Mouse (Mus musculus) T-helper 2 cell (primary cell): ENCODE measurements around the gene Slc4a2.
"Not testable (repeated sequence)": the region's sequence is repeated elsewhere in the genome, so short reads cannot be mapped to it uniquely, and the experiment has no call there.

Source experiments
- in situ Hi-C: fragments of 300-600 bp; cut with MboI, MseI; formaldehyde crosslinking; loops from one replicate; pipeline ENCODE4 v1.15.1; 2025; ENCODE audit warnings: high pct_unique_total_duplicates

Slc4a2 gene

DNA sequence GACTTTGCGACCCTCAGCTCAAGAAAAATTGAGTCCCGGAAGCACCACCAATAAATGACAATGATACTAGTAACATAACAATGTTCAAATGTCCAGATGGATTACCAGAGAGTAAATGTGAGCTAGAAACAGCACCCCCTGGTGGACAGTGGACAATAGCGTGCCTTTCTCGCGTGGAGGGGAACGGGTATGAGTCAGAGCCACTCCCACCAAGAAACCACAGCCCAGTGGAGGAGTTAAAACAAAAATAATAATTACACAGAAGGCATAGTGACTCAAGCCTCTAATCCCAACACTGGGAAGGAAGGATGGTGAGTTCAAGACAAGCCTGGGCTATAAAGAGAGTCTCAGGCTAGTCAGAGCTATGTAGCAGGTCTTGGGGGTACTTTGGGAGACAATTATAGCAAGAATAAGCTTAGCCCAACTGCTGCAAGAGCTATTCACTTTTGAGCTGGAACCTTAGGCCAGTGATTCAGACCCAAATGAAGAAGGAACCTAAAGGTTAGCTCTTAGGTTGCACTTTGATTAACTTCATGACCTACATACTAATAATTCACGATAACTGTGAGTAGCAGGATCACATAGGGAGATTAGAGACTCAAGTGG, 30.1 kb upstream of the Slc4a2 start, which contains the start of gene Abcb8:
Gene Abcb8, plus strand, starts transcription at position 272 of the 606 bp plus-strand sequence.
- in situ Hi-C loops: loop anchor here (5.0 kb wide), 1 partner anchor 59 kb away; the partner anchor contains the start of gene Agap3

GRCm38 (mm10) chr5:24394165-24394894, 29.3 kb upstream of the Slc4a2 start:
- in situ Hi-C loops: loop anchor here (5.0 kb wide), 1 partner anchor 58 kb away; the partner anchor contains the start of gene Agap3

DNA sequence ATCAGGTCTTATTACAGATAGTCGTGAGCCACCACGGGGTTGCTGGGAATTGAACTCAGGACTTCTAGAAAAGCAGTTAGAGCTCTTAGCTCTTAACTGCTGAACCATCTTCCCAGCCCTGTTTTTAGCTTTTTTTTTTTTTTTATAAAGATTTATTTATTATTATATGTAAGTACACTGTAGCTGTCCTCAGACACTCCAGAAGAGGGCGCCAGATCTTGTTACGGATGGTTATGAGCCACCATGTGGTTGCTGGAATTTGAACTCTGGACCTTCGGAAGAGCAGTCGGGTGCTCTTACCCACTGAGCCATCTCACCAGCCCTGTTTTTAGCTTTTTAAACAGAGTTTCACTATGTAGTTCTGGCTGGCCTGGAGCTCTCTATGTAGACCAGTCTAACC, 27.4 kb upstream of the Slc4a2 start:
- in situ Hi-C loops: not testable (repeated sequence)

DNA sequence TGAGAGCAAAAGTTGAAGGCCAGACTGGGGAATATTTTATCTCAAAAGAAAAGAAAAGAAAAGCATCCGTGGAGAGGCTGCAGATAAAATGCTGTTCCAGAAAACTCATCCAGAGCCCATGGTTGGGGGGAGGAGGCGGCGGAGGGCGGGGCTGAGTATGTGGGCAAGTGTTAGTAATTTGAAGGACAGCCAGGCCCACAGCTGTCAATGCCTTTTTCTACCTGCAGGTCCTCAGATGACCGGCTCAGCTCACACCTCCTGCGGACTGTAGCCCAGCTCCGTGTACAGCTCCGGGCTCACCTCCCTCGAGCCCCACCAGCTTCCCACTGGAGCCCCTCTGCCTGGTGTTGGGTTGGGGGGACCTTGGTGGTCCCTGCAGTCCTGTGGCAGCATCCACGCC, 24.0 kb upstream of the Slc4a2 start:
- in situ Hi-C loops: no loop called here

GRCm38 (mm10) chr5:24400362-24400761, 23.3 kb upstream of the Slc4a2 start:
- in situ Hi-C loops: no loop called here

GRCm38 (mm10) chr5:24400911-24401605, 22.6 kb upstream of the Slc4a2 start:
- in situ Hi-C loops: no loop called here

DNA sequence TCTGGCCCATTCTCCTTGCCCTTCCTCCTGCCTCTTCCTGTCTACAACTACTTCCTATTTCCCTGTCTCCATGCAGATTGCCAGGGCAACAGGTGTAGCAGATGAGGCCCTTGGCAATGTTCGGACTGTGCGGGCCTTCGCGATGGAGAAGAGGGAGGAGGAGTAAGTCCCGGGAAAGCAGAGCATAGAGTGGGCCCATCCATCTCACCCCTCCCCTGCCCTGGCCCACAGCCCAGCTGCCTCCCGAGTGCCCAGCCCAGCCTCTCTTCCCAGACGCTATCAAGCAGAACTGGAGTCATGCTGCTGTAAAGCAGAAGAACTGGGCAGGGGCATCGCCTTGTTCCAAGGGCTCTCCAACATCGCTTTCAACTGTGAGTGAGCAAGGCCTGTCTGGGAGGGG, 21.7 kb upstream of the Slc4a2 start:
- in situ Hi-C loops: no loop called here

- in situ Hi-C loops: no loop called here
These were observed 18.9 kb upstream of the Slc4a2 start for GRCm38 (mm10) chr5:24404594-24405360.

- in situ Hi-C loops: no loop called here
These were observed 18.2 kb upstream of the Slc4a2 start for GRCm38 (mm10) chr5:24405389-24405876.

DNA sequence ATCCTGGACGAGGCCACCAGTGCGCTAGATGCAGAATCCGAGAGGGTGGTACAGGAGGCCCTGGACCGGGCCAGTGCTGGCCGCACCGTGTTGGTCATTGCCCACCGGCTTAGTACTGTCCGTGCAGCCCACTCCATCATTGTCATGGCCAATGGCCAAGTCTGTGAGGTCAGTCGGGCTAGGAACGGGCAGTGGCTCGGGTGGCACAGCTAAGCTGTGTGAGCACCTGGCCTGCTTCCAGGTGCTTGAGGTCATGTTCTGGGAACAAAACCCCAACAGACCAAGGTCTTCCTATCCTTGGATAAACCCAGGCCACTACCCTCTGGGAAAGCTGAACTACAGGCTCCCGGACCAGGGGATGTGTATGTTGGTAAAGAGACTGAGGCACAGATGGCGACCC, 15.0 kb upstream of the Slc4a2 start:
- in situ Hi-C loops: no loop called here

DNA sequence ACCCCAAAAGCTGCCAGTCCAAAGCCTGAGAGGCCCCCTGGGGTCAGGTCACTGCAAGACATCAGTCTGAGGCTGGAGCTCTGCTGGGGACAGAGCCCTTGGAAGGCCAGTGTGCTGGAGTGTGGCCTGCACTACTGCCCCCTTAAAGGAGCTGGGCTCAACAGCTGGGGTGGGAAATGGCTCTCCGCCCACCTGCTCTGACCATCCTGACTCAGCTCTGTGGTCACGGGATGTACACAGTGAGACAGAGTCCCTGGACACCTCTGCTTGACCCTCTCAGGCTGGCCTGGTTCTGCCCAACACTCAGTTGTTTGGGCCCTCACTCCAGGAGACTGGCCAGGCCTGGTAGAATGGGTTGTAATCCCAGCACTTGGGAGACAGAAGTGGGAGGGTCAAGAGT, 14.2 kb upstream of the Slc4a2 start:
- in situ Hi-C loops: no loop called here

GRCm38 (mm10) chr5:24412063-24412462, 11.6 kb upstream of the Slc4a2 start:
- in situ Hi-C loops: no loop called here

- in situ Hi-C loops: no loop called here
These were observed 10.5 kb upstream of the Slc4a2 start, which contains the start of gene Asic3 for GRCm38 (mm10) chr5:24413042-24413693. Gene Asic3 (plus strand): TSS chr5:24413392.

DNA sequence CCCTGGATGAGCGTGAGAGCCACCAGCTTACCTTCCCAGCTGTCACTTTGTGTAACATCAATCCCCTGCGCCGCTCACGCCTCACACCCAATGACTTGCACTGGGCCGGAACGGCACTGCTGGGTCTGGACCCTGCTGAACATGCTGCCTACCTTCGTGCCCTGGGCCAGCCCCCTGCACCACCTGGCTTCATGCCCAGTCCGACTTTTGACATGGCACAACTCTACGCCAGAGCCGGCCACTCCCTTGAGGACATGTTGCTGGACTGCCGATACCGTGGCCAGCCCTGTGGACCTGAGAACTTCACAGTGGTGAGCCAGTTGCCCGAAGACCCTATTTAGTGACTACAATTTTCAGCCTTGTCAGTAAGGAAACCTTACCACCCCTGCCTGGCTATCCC, 9.7 kb upstream of the Slc4a2 start:
- in situ Hi-C loops: no loop called here

- in situ Hi-C loops: no loop called here
These were observed 7.4 kb upstream of the Slc4a2 start for GRCm38 (mm10) chr5:24416222-24416736.

- in situ Hi-C loops: no loop called here
These were observed 6.0 kb upstream of the Slc4a2 start for GRCm38 (mm10) chr5:24417587-24417986.

DNA sequence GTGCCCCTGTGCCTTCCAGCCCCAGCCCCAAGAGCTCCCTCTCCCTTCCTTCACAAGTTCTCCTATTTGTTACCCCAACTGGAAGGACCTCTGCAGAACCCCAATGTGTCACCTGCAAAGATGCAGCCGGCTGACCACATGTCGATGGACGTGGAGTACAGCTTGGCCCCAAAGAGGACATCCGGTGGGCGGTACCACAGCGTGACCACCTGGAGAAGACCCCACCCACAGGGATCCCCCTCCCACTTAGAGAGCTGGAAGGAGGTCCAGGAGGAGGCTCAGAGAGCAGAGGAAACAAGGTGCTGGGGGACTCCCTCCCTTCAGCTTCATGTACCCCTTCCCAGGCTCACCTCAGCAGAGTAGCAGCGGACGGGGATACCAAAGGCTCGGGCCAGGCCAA, 3.3 kb upstream of the Slc4a2 start:
- in situ Hi-C loops: no loop called here

- in situ Hi-C loops: no loop called here
These were observed 556 bp downstream of the Slc4a2 start for GRCm38 (mm10) chr5:24424004-24424781.

DNA sequence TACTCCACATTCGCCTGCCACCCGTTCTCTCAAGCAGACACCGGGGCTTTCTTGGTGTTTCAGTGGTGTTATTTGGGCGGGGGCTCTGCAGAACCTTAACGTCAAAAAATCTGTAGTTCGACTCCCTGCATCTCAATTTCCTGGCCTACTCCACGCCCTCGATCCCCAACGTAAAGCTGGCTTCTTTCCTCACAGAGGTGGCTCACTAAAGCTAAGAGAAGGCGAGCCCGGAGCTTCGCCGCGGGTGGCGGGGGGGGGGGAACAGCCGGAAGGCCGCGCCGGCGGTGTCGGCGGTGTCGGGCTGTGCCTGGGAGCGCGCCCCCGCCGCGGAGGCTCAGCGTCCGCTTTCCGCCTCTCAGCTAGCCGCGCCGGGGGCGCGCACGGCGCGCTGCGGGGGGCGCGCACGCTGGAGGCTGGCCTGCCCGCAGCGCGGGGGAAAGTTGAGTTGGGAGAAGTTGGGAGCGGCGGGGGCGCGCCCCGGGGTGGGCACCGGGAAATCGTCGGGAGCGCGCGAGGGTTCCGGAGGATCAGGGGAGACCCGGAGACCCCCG, 1.3 kb downstream of the Slc4a2 start:
- in situ Hi-C loops: no loop called here
